ENCODE assay signal across 10 mouse cellular contexts in the genomic region with DNA sequence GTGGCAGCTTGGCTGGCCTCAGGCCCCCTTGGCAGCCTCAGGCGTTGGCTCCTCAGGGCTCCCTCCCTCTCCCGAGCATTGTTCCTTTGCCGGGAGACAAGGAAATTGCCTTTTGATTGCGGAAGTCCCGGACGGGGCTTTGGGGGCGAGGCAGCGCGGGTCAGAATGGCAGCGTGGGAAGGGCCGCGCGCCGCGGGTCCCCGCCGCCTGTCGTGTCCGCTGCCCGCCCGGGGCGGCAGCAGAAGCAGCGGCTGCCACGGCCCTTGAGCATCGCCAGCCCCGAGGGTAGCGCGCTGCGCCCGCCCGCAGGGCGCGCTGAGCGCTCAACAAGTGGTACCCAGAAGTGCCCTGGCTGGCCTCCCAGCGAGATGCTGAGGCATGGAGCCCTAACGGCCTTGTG. TPM values are rescaled to one million over a fixed set of nuclear protein-coding genes. Genes with fewer than 3 reads are reported as not detected.
DNase-seq lines count a peak whose midpoint lies in the region; ATAC-seq lines count a peak whose summit lies in the region.
"Had no signal": no experiment of that assay in that cellular context is flagged by ENCODE, and none has a peak within 500 bp of the region (broad histone marks: within the 10 kb centered on the region; RNA-seq: fewer than 3 reads in every experiment).

No protein-coding gene starts in this region.

- H3K4me1 ChIP-seq in forebrain, embryonic 14.5 days (ENCODE audit: control insufficient read depth, insufficient read depth, low read length): peaks cover 5% of the 10 kb centered on the region; the same call in 1 of the 2 replicates
- H3K4me1 ChIP-seq in hindbrain, embryonic 10.5 days (replicated peaks): peaks cover 16% of the 10 kb centered on the region
- peaks cover 10% of the 10 kb centered on the region for H3K4me1 ChIP-seq in limb, embryonic 13.5 days
- H3K4me1 ChIP-seq in midbrain, embryonic 14.5 days (ENCODE audit: control insufficient read depth, insufficient read depth, low read length): peaks cover 9% of the 10 kb centered on the region

- H3K4me3 ChIP-seq in forebrain, embryonic 14.5 days (ENCODE audit: low read depth, low read length): peak overlapping the region; percentile 42
- peak overlapping the region; percentile 62 for H3K4me3 ChIP-seq in hindbrain, embryonic 10.5 days
- H3K4me3 ChIP-seq in limb, embryonic 13.5 days: peak overlapping the region; percentile 56
- H3K4me3 ChIP-seq in midbrain, embryonic 14.5 days (replicated peaks; ENCODE audit: low read depth, low read length): peak overlapping the region; percentile 43

- DNase-seq in right cerebral cortex, postnatal 4 days: peak; percentile 15
- no peak for DNase-seq in right cerebral cortex, postnatal 10 days (ENCODE audit: low spot score in 2 of 2)
- peak; percentile 51 for DNase-seq in forebrain, embryonic 14.5 days (ENCODE audit: low spot score)
- peak; percentile 47 for DNase-seq in hindbrain, embryonic 10.5 days (ENCODE audit: low spot score)
- peak; percentile 72 for DNase-seq in midbrain, embryonic 14.5 days
- DNase-seq in frontal cortex, adult 2 months (ENCODE audit: extremely low spot score in 1 of 2, low spot score in 1 of 2): no peak

- peak overlapping the region; percentile 51 for H3K9ac ChIP-seq in forebrain, embryonic 14.5 days (ENCODE audit: low read length)
- H3K9ac ChIP-seq in limb, embryonic 13.5 days: peak overlapping the region; percentile 68
- H3K9ac ChIP-seq in midbrain, embryonic 14.5 days (replicated peaks; ENCODE audit: low read length): peak overlapping the region; percentile 42

- H3K27me3 ChIP-seq in forebrain, embryonic 14.5 days (replicated peaks; ENCODE audit: control insufficient read depth, insufficient read depth, low read length): peaks cover 9% of the 10 kb centered on the region; the same call in 1 of the 2 replicates
- H3K27me3 ChIP-seq in hindbrain, embryonic 10.5 days (ENCODE audit: insufficient read depth, poor library complexity, severe bottlenecking): peaks cover 36% of the 10 kb centered on the region
- H3K27me3 ChIP-seq in limb, embryonic 13.5 days: peaks cover 38% of the 10 kb centered on the region
- H3K27me3 ChIP-seq in midbrain, embryonic 14.5 days (ENCODE audit: control insufficient read depth, insufficient read depth, low read length): peaks cover 15% of the 10 kb centered on the region
- H3K27me3 ChIP-seq: Patski had no signal

- WGBS in forebrain, embryonic 14.5 days: under 1% methylated on average over 33 of the region's 36 CpGs
- WGBS in hindbrain, embryonic 10.5 days: under 1% methylated on average over 36 of the region's 36 CpGs
- 0% methylated on average over 35 of the region's 36 CpGs for WGBS in limb, embryonic 13.5 days
- under 1% methylated on average over 36 of the region's 36 CpGs for WGBS in midbrain, embryonic 14.5 days

- H3K27ac ChIP-seq in forebrain, embryonic 14.5 days (ENCODE audit: low read depth, low read length): no peak overlapping the region
- H3K27ac ChIP-seq in hindbrain, embryonic 10.5 days: peak overlapping the region; percentile 77
- no peak overlapping the region for H3K27ac ChIP-seq in limb, embryonic 13.5 days
- no peak overlapping the region for H3K27ac ChIP-seq in midbrain, embryonic 14.5 days (replicated peaks; ENCODE audit: low read depth, low read length)
- H3K27ac ChIP-seq: macrophage had no signal

- no peaks in the 10 kb centered on the region for H3K36me3 ChIP-seq in forebrain, embryonic 14.5 days (ENCODE audit: control insufficient read depth, insufficient read depth, low read length)
- H3K36me3 ChIP-seq in hindbrain, embryonic 10.5 days: no peaks in the 10 kb centered on the region
- no peaks in the 10 kb centered on the region for H3K36me3 ChIP-seq in limb, embryonic 13.5 days
- no peaks in the 10 kb centered on the region for H3K36me3 ChIP-seq in midbrain, embryonic 14.5 days (ENCODE audit: control insufficient read depth, insufficient read depth, low read length)

- H3K9me3 ChIP-seq in forebrain, embryonic 14.5 days (replicated peaks; ENCODE audit: control insufficient read depth, low read length): no peaks in the 10 kb centered on the region
- H3K9me3 ChIP-seq in hindbrain, embryonic 10.5 days: no peaks in the 10 kb centered on the region
- H3K9me3 ChIP-seq in limb, embryonic 13.5 days: no peaks in the 10 kb centered on the region
- no peaks in the 10 kb centered on the region for H3K9me3 ChIP-seq in midbrain, embryonic 14.5 days (ENCODE audit: control insufficient read depth, low read length)

- peak overlapping the region; percentile 91 for H3K4me2 ChIP-seq in forebrain, embryonic 14.5 days (ENCODE audit: low read length)
- peak overlapping the region; percentile 96 for H3K4me2 ChIP-seq in limb, embryonic 13.5 days (replicated peaks)
- H3K4me2 ChIP-seq in midbrain, embryonic 14.5 days (ENCODE audit: low read length): peak overlapping the region; percentile 95

- ATAC-seq in forebrain, embryonic 14.5 days: peak; percentile 50; the same call in 1 of the 2 replicates
- no peak for ATAC-seq in limb, embryonic 13.5 days (ENCODE audit: low FRiP score, low read depth)
- ATAC-seq in midbrain, embryonic 14.5 days (ENCODE audit: low FRiP score, low TSS enrichment): peak; percentile 43; the same call in 1 of the 2 replicates
- ATAC-seq in monocyte, adult 5-6 weeks (replicated peaks; ENCODE audit: insufficient number of reproducible peaks, low FRiP score, low TSS enrichment, poor library complexity, severe bottlenecking): no peak
- ATAC-seq: Patski had no signal

RNA-seq across cellular contexts. Expression of a gene that starts 25.9 kb away (rescaled TPM):
- polyA plus RNA-seq in forebrain, embryonic 14.5 days (2014; fragmentation: Nextera tagmentation; extraction: Ambion mirVana): 1.5 and 2.5 TPM in 2 replicates
- polyA plus RNA-seq in hindbrain, embryonic 10.5 days (2016; fragmentation: Nextera tagmentation; extraction: Ambion mirVana): 2.1 and 2.2 TPM in 2 replicates
- 2.3 and 2.6 TPM in 2 replicates for polyA plus RNA-seq in limb, embryonic 13.5 days (2015; fragmentation: Nextera tagmentation; extraction: Ambion mirVana)
- polyA plus RNA-seq in midbrain, embryonic 14.5 days (2014; fragmentation: Nextera tagmentation; extraction: Ambion mirVana): 2.1 and 3.7 TPM in 2 replicates
- polyA plus RNA-seq in frontal cortex, adult 2 months (2012; rRNA removed): 9.5 and 10.9 TPM in 2 replicates
- total RNA-seq in monocyte, adult 5-6 weeks (2017): not detected in 3 replicates
- polyA plus RNA-seq: macrophage had no signal

Comparison
In these comparisons a context has a peak if more than half of its experiments do, and no peak if none do; other contexts are left out.
1. DNase-seq: peak in right cerebral cortex, postnatal 4 days (single experiment), forebrain, embryonic 14.5 days (single experiment), hindbrain, embryonic 10.5 days (single experiment) and midbrain, embryonic 14.5 days (single experiment); none in right cerebral cortex, postnatal 10 days (0 of 2) and frontal cortex, adult 2 months (0 of 2).
2. ATAC-seq: peak in forebrain, embryonic 14.5 days (single experiment) and midbrain, embryonic 14.5 days (single experiment); none in limb, embryonic 13.5 days (single experiment) and monocyte, adult 5-6 weeks (single experiment).
3. Peak in every context shown above with its lines, with median percentiles within 50 percentile points of each other: H3K4me2 ChIP-seq, H3K4me3 ChIP-seq and H3K9ac ChIP-seq.